25 mouse cellular contexts compared by ENCODE assay signal in the genomic region with DNA sequence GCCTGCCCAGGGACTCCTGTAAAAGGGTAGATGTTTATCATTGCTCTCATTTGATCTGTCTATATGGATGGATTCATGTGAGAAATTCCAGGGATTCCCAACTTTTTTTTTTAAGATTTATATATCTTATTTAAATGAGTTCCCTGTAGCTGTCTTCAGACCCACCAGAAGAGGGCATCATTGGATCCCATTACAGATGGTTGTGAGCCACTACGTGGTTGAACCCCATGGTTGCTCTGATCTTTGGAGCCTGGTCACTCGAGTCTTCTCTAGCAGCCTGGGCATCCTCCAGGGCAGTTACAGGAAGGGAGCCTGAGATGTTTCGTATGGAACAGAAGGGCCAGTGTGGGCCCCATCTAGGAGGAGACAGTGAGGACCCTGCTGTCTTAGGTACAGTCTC. TPM values are rescaled to one million over a fixed set of nuclear protein-coding genes. Genes with fewer than 3 reads are reported as not detected.
DNase-seq lines count a peak whose midpoint lies in the region; ATAC-seq and TF ChIP-seq lines count a peak whose summit lies in the region.
"Had no signal": no experiment of that assay in that cellular context is flagged by ENCODE, and none has a peak within 500 bp of the region (broad histone marks: within the 10 kb centered on the region; RNA-seq: fewer than 3 reads in every experiment).

No protein-coding gene starts in this region.

- no peak overlapping the region for H3K27ac ChIP-seq in kidney, embryonic 15.5 days
- no peak overlapping the region for H3K27ac ChIP-seq in lung, postnatal 0 days (ENCODE audit: low read length)
- H3K27ac ChIP-seq: heart, embryonic 13.5 days; hindbrain, embryonic 14.5 days; intestine, embryonic 15.5 days; limb, embryonic 12.5 days; liver, embryonic 15.5 days; midbrain, embryonic 15.5 days; neural tube, embryonic 15.5 days; stomach, embryonic 15.5 days had no signal

- peak; percentile 14 for DNase-seq in kidney, adult 18-20 months
- no peak for DNase-seq in lung, postnatal 0 days (ENCODE audit: low spot score)
- no peak for DNase-seq in lung, adult 18-20 months
- peak; percentile 25 for DNase-seq in kidney, postnatal 10 days
- DNase-seq in testis, postnatal 14 days (ENCODE audit: low spot score): no peak
- DNase-seq: adrenal gland, postnatal 25 days; cerebellum, adult 11 months; cerebellum, postnatal 14 days; embryo, embryonic 11 days; lung, postnatal 14 days; right cerebral cortex, postnatal 25 days had no signal

- WGBS in kidney, embryonic 15.5 days: 54% methylated on average over 3 of the region's 3 CpGs
- 44% methylated on average over 3 of the region's 3 CpGs for WGBS in lung, postnatal 0 days

- no peak overlapping the region for H3K9ac ChIP-seq in kidney, embryonic 15.5 days
- H3K9ac ChIP-seq in lung, postnatal 0 days (replicated peaks; ENCODE audit: low read depth): no peak overlapping the region
- H3K9ac ChIP-seq: heart, embryonic 13.5 days; hindbrain, embryonic 14.5 days; intestine, embryonic 15.5 days; limb, embryonic 12.5 days; liver, embryonic 15.5 days; midbrain, embryonic 15.5 days; neural tube, embryonic 15.5 days; stomach, embryonic 15.5 days had no signal

- H3K4me3 ChIP-seq in kidney, embryonic 15.5 days (replicated peaks): no peak overlapping the region
- no peak overlapping the region for H3K4me3 ChIP-seq in lung, postnatal 0 days (ENCODE audit: low read depth, low read length)
- H3K4me3 ChIP-seq: heart, embryonic 13.5 days; intestine, embryonic 15.5 days; limb, embryonic 12.5 days; liver, embryonic 15.5 days; midbrain, embryonic 15.5 days; neural tube, embryonic 15.5 days; stomach, embryonic 15.5 days had no signal

- 0 out of 2 replicates have a peak, but pooled peaks have one; percentile 10 for TF ChIP-seq CTCF in lung, postnatal 0 days (IDR thresholded peaks at IDR 0.05)

- peaks cover 45% of the 10 kb centered on the region for H3K36me3 ChIP-seq in kidney, embryonic 15.5 days
- no peaks in the 10 kb centered on the region; the same call in 1 of the 2 replicates for H3K36me3 ChIP-seq in lung, postnatal 0 days (ENCODE audit: insufficient read depth, low read length)
- H3K36me3 ChIP-seq: G1E; midbrain, embryonic 15.5 days; stomach, embryonic 15.5 days had no signal

- ATAC-seq in kidney, embryonic 15.5 days (replicated peaks; ENCODE audit: low FRiP score): no peak
- ATAC-seq in lung, postnatal 0 days: no peak
- ATAC-seq in erythroid progenitor cell, adult 5-6 weeks (replicated peaks; ENCODE audit: low FRiP score, poor library complexity, severe bottlenecking): no peak
- ATAC-seq: CD4-positive, CD25-positive, alpha-beta regulatory T cell, adult 4 months; forebrain, embryonic 16.5 days; intestine, embryonic 15.5 days; midbrain, embryonic 15.5 days had no signal

- no peak overlapping the region for H3K4me2 ChIP-seq in kidney, embryonic 15.5 days
- H3K4me2 ChIP-seq in lung, postnatal 0 days (replicated peaks; ENCODE audit: low read depth, low read length): no peak overlapping the region
- H3K4me2 ChIP-seq: heart, embryonic 13.5 days; hindbrain, embryonic 14.5 days; intestine, embryonic 15.5 days; limb, embryonic 12.5 days; liver, embryonic 15.5 days; midbrain, embryonic 15.5 days; neural tube, embryonic 15.5 days; stomach, embryonic 15.5 days had no signal

- no peaks in the 10 kb centered on the region for H3K27me3 ChIP-seq in kidney, embryonic 15.5 days
- no peaks in the 10 kb centered on the region for H3K27me3 ChIP-seq in lung, postnatal 0 days (replicated peaks; ENCODE audit: insufficient read depth, low read length)
- H3K27me3 ChIP-seq: heart, embryonic 13.5 days; intestine, embryonic 15.5 days; limb, embryonic 12.5 days; liver, embryonic 15.5 days; midbrain, embryonic 15.5 days; neural tube, embryonic 15.5 days; stomach, embryonic 15.5 days had no signal

- TF ChIP-seq EP300 in lung, postnatal 0 days (IDR thresholded peaks at IDR 0.05): no peak

- peaks cover 7% of the 10 kb centered on the region; the same call in 1 of the 2 replicates for H3K4me1 ChIP-seq in kidney, embryonic 15.5 days
- no peaks in the 10 kb centered on the region for H3K4me1 ChIP-seq in lung, postnatal 0 days (ENCODE audit: insufficient read depth, low read depth, low read length)
- H3K4me1 ChIP-seq: heart, embryonic 13.5 days; intestine, embryonic 15.5 days; limb, embryonic 12.5 days; midbrain, embryonic 15.5 days; neural tube, embryonic 15.5 days; stomach, embryonic 15.5 days had no signal

- no peaks in the 10 kb centered on the region for H3K9me3 ChIP-seq in kidney, embryonic 15.5 days (replicated peaks)
- H3K9me3 ChIP-seq in lung, postnatal 0 days (ENCODE audit: low read length): no peaks in the 10 kb centered on the region
- H3K9me3 ChIP-seq: G1E; heart, embryonic 13.5 days; intestine, embryonic 15.5 days; limb, embryonic 12.5 days; liver, embryonic 15.5 days; midbrain, embryonic 15.5 days; neural tube, embryonic 15.5 days; stomach, embryonic 15.5 days had no signal

RNA-seq across cellular contexts. Expression of gene Amn, which starts 21.8 kb away (rescaled TPM):
- 43.7 and 43.9 TPM in 2 replicates for polyA plus RNA-seq in kidney, embryonic 15.5 days (2015; fragmentation: Nextera tagmentation; extraction: Ambion mirVana)
- 0.31 and 0.40 TPM in 2 replicates for polyA plus RNA-seq in lung, postnatal 0 days (2015; fragmentation: Nextera tagmentation; extraction: Ambion mirVana)
- total RNA-seq in erythroid progenitor cell, adult 5-6 weeks (2015; ENCODE audit: low replicate concordance): not detected in 2 replicates
- total RNA-seq in erythroid progenitor cell, adult 5-6 weeks (2017; ENCODE audit: low replicate concordance): not detected in 2 replicates
- total RNA-seq: G1E; heart, postnatal 25 days had no signal
- polyA plus RNA-seq: CD4-positive, CD25-positive, alpha-beta regulatory T cell, adult 4 months had no signal

Comparison
In these comparisons a context has a peak if more than half of its experiments do, and no peak if none do; other contexts are left out.
1. DNase-seq: peak in kidney, adult 18-20 months (single experiment) and kidney, postnatal 10 days (single experiment); none in lung, postnatal 0 days (single experiment), lung, adult 18-20 months (0 of 2) and testis, postnatal 14 days (single experiment).
2. RNA of gene Amn, which starts 21.8 kb away (polyA plus RNA-seq): 43.7 to 43.9 TPM in kidney, embryonic 15.5 days; 0.31 to 0.40 TPM in lung, postnatal 0 days; every median in the first group is over 10 times any median in the second.